Mouse (Mus musculus): ENCODE data around the gene 9430038I01Rik.

DNA sequence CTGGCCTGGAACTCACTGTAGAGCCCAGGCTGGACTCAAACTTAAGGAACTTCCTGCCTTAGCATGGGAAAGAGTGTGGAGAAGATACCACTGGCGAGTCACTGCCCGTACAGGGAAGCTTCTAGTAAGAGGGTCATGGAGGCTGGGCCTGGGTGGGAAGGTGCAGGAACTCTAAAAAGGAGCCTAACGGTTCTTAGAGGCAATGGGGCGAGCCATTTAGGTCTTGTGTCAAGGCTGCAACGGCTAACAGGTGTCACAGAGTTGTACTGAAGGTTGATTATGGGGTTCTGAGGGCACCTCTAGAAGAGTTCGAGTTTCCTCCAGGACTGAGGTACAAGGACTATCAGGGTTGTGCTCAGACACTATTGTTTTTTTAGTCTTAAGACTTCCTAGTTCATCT, 26.3 kb upstream of the 9430038I01Rik start:
- TF ChIP-seq CTCF (IDR thresholded peaks at IDR 0.05; ENCODE audit: extremely low read depth, insufficient read length, insufficient replicate concordance, low read depth, low read length), result no peak
- TF ChIP-seq POLR2A (IDR thresholded peaks at IDR 0.05; ENCODE audit: low read depth, low read length), result no peak

All from small intestine, adult 2 months (tissue).